Mouse (Mus musculus) forebrain, embryonic 15.5 days (tissue): ENCODE data around the gene Ube2z. TPM values are rescaled to one million over a fixed set of nuclear protein-coding genes. Genes with fewer than 3 reads are reported as not detected.
A peak's percentile ranks its signal among the peaks of the same experiment; 100 is the strongest.

ENCODE experiments used
- ATAC-seq: fragments of 200-750 bp; cut with Nextera tagmentation; replicated peaks from 2 replicates; pipeline ENCODE4 v1.8.0; 2017; ENCODE audit warnings: mild to moderate bottlenecking, moderate TSS enrichment, moderate library complexity
- H3K27ac ChIP-seq: fragments of 300-500 bp; sonication (generic); replicated peaks from 2 replicates; pipeline ENCODE4 v1.5.1; 2015; ENCODE audit warnings: mild to moderate bottlenecking, inconsistent platforms
- H3K27me3 ChIP-seq: fragments of 300-500 bp; sonication (generic); 2 replicates; pipeline ENCODE4 v1.6.1; 2015; ENCODE audit warnings: inconsistent platforms
- H3K36me3 ChIP-seq: fragments of 300-500 bp; sonication (generic); 2 replicates; pipeline ENCODE4 v1.6.1; 2015; ENCODE audit warnings: mild to moderate bottlenecking, inconsistent platforms
- H3K4me1 ChIP-seq: fragments of 300-500 bp; sonication (generic); 2 replicates; pipeline ENCODE4 v1.6.1; 2015; ENCODE audit warnings: inconsistent platforms
- H3K4me2 ChIP-seq: fragments of 300-500 bp; sonication (generic); replicated peaks from 2 replicates; pipeline ENCODE4 v1.6.1; 2015; ENCODE audit warnings: mild to moderate bottlenecking, inconsistent platforms
- H3K4me3 ChIP-seq: fragments of 300-500 bp; sonication (generic); 2 replicates; pipeline ENCODE4 v1.5.1; 2015; ENCODE audit warnings: mild to moderate bottlenecking, inconsistent platforms
- H3K9ac ChIP-seq: fragments of 300-500 bp; sonication (generic); replicated peaks from 2 replicates; pipeline ENCODE4 v1.6.1; 2015; ENCODE audit warnings: mild to moderate bottlenecking, inconsistent platforms
- H3K9me3 ChIP-seq: fragments of 300-500 bp; sonication (generic); 2 replicates; pipeline ENCODE4 v1.6.1; 2016; ENCODE audit warnings: inconsistent platforms
- WGBS: fragments of 180-500 bp; shearing (Covaris S2); methylation state at CpG from one replicate; pipeline ENCODE4 v1.1.7; 2015; ENCODE audit warnings: mixed read lengths; 5-methylcytosine and 5-hydroxymethylcytosine counted together
- polyA plus RNA-seq: library from polyadenylated mRNA; unstranded; fragments of >200 nt; fragmentation: Nextera tagmentation; extraction: Ambion mirVana; gene quantifications from 2 replicates; pipeline ENCODE4 v1.2.1, GENCODE M21; 2015

Ube2z gene
- polyA plus RNA-seq, 1 experiment from 2014 or later = 37.2 TPM

GRCm38 (mm10) chr11:96075509-96076220, 10.5 kb upstream of the Ube2z start, which contains the start of gene Atp5g1:
Gene Atp5g1 (minus strand): TSS chr11:96075670.
- ATAC-seq = peak; percentile 98
- H3K36me3 ChIP-seq = peaks cover 13% of the 10 kb centered on the region
- peak within 1 kb of the TSS; percentile 68 for H3K4me3 ChIP-seq
- no peaks in the 10 kb centered on the region for H3K27me3 ChIP-seq
- H3K4me1 ChIP-seq = peaks cover 21% of the 10 kb centered on the region
- H3K4me2 ChIP-seq = peak within 1 kb of the TSS; percentile 68
- H3K9ac ChIP-seq = peak within 1 kb of the TSS; percentile 68
- peak within 1 kb of the TSS; percentile 87 for H3K27ac ChIP-seq
- under 1% methylated on average over 37 of the region's 37 CpGs for WGBS
- H3K9me3 ChIP-seq = no peaks in the 10 kb centered on the region

- Histone ChIP-seq H3K27ac (peak overlapping the region; percentile 67), H3K27me3 (no peaks in the 10 kb centered on the region), H3K4me1 (peaks cover 21% of the 10 kb centered on the region), H3K9ac (peak overlapping the region; percentile 68), H3K4me2 (peak overlapping the region; percentile 68), H3K4me3 (peak overlapping the region; percentile 68), H3K36me3 (peaks cover 18% of the 10 kb centered on the region), H3K9me3 (no peaks in the 10 kb centered on the region)
- no peak for ATAC-seq
- WGBS = 0% methylated on average over 15 of the region's 15 CpGs
Observed at GRCm38 (mm10) chr11:96075177-96075508, 10.0 kb upstream of the Ube2z start.

GRCm38 (mm10) chr11:96074351-96075176, 9.4 kb upstream of the Ube2z start:
- Histone ChIP-seq H3K4me3 (peak overlapping the region; percentile 68), H3K27me3 (no peaks in the 10 kb centered on the region), H3K36me3 (peaks cover 18% of the 10 kb centered on the region), H3K9me3 (no peaks in the 10 kb centered on the region), H3K9ac (peak overlapping the region; percentile 68), H3K4me1 (peaks cover 21% of the 10 kb centered on the region), H3K27ac (no peak overlapping the region), H3K4me2 (peak overlapping the region; percentile 68)
- 26% methylated on average over 17 of the region's 17 CpGs for WGBS
- ATAC-seq = no peak

- Histone ChIP-seq H3K27ac (no peak overlapping the region), H3K27me3 (no peaks in the 10 kb centered on the region), H3K9ac (0 out of 2 replicates have a peak overlapping the region, but pooled peaks have one; percentile 68), H3K4me2 (no peak overlapping the region), H3K9me3 (no peaks in the 10 kb centered on the region), H3K4me1 (peaks cover 21% of the 10 kb centered on the region), H3K36me3 (peaks cover 18% of the 10 kb centered on the region), H3K4me3 (no peak overlapping the region)
- no peak for ATAC-seq
- WGBS = 92% methylated on average over 9 of the region's 9 CpGs
Observed at GRCm38 (mm10) chr11:96073295-96073993, 8.3 kb upstream of the Ube2z start.

GRCm38 (mm10) chr11:96071013-96071412, 5.8 kb upstream of the Ube2z start:
- peaks cover 18% of the 10 kb centered on the region for H3K36me3 ChIP-seq
- no peak overlapping the region for H3K4me3 ChIP-seq
- no peak overlapping the region for H3K27ac ChIP-seq
- H3K4me1 ChIP-seq = peaks cover 17% of the 10 kb centered on the region
- WGBS = 92% methylated on average over 1 of the region's 1 CpGs
- ATAC-seq = no peak
- no peaks in the 10 kb centered on the region for H3K9me3 ChIP-seq
- H3K4me2 ChIP-seq = no peak overlapping the region
- H3K9ac ChIP-seq = no peak overlapping the region
- H3K27me3 ChIP-seq = no peaks in the 10 kb centered on the region

- Histone ChIP-seq H3K9me3 (no peaks in the 10 kb centered on the region), H3K4me2 (no peak overlapping the region), H3K27ac (no peak overlapping the region), H3K27me3 (no peaks in the 10 kb centered on the region), H3K9ac (no peak overlapping the region), H3K36me3 (peaks cover 18% of the 10 kb centered on the region), H3K4me1 (peaks cover 22% of the 10 kb centered on the region), H3K4me3 (no peak overlapping the region)
- ATAC-seq = no peak
- 96% methylated on average over 7 of the region's 7 CpGs for WGBS
Observed at GRCm38 (mm10) chr11:96070353-96070752, 5.2 kb upstream of the Ube2z start.

- H3K27ac ChIP-seq = no peak overlapping the region
- no peak overlapping the region for H3K4me3 ChIP-seq
- H3K9me3 ChIP-seq = no peaks in the 10 kb centered on the region
- H3K36me3 ChIP-seq = peaks cover 18% of the 10 kb centered on the region
- ATAC-seq = no peak
- H3K9ac ChIP-seq = no peak overlapping the region
- peaks cover 18% of the 10 kb centered on the region for H3K4me1 ChIP-seq
- H3K27me3 ChIP-seq = no peaks in the 10 kb centered on the region
- 75% methylated on average over 5 of the region's 5 CpGs for WGBS
- no peak overlapping the region for H3K4me2 ChIP-seq
Observed at GRCm38 (mm10) chr11:96068231-96068630, 3.0 kb upstream of the Ube2z start.

- ATAC-seq = peak; percentile 44
- peaks cover 28% of the 10 kb centered on the region for H3K4me1 ChIP-seq
- peak overlapping the region; percentile 96 for H3K9ac ChIP-seq
- 2% methylated on average over 40 of the region's 64 CpGs for WGBS
- H3K9me3 ChIP-seq = no peaks in the 10 kb centered on the region
- H3K4me2 ChIP-seq = peak overlapping the region; percentile 92
- peaks cover 13% of the 10 kb centered on the region for H3K36me3 ChIP-seq
- H3K4me3 ChIP-seq = peak overlapping the region; percentile 88
- peak overlapping the region; percentile 84 for H3K27ac ChIP-seq
- no peaks in the 10 kb centered on the region for H3K27me3 ChIP-seq
Observed at GRCm38 (mm10) chr11:96064521-96065214, 520 bp downstream of the Ube2z start.

GRCm38 (mm10) chr11:96058309-96058708, 6.9 kb downstream of the Ube2z start:
- Histone ChIP-seq H3K27me3 (no peaks in the 10 kb centered on the region), H3K4me2 (no peak overlapping the region), H3K9ac (no peak overlapping the region), H3K36me3 (peaks cover 70% of the 10 kb centered on the region), H3K9me3 (no peaks in the 10 kb centered on the region), H3K4me1 (peaks cover 12% of the 10 kb centered on the region), H3K27ac (no peak overlapping the region), H3K4me3 (no peak overlapping the region)
- no peak for ATAC-seq
- WGBS = 93% methylated on average over 4 of the region's 4 CpGs

GRCm38 (mm10) chr11:96050854-96051253, 14.3 kb downstream of the Ube2z start:
- no peaks in the 10 kb centered on the region for H3K27me3 ChIP-seq
- H3K36me3 ChIP-seq = peaks cover 86% of the 10 kb centered on the region
- WGBS = 98% methylated on average over 3 of the region's 3 CpGs
- no peak overlapping the region for H3K4me2 ChIP-seq
- H3K4me1 ChIP-seq = no peaks in the 10 kb centered on the region
- ATAC-seq = no peak
- no peaks in the 10 kb centered on the region for H3K9me3 ChIP-seq
- no peak overlapping the region for H3K27ac ChIP-seq
- H3K4me3 ChIP-seq = no peak overlapping the region
- no peak overlapping the region for H3K9ac ChIP-seq

- H3K4me3 ChIP-seq = no peak overlapping the region
- H3K9me3 ChIP-seq = no peaks in the 10 kb centered on the region
- no peaks in the 10 kb centered on the region for H3K4me1 ChIP-seq
- no peak overlapping the region for H3K4me2 ChIP-seq
- peaks cover 83% of the 10 kb centered on the region for H3K36me3 ChIP-seq
- no peak overlapping the region for H3K9ac ChIP-seq
- ATAC-seq = no peak
- WGBS = 82% methylated on average over 4 of the region's 4 CpGs
- H3K27me3 ChIP-seq = no peaks in the 10 kb centered on the region
- no peak overlapping the region for H3K27ac ChIP-seq
Observed at GRCm38 (mm10) chr11:96049939-96050338, 15.2 kb downstream of the Ube2z start.
